Mouse (Mus musculus) intestine, embryonic 16.5 days (tissue): ENCODE data around the gene Inpp5b. TPM values are rescaled to one million over a fixed set of nuclear protein-coding genes. Genes with fewer than 3 reads are reported as not detected.
A peak's percentile ranks its signal among the peaks of the same experiment; 100 is the strongest.

Source experiments
- ATAC-seq: fragments of 200-750 bp; cut with Nextera tagmentation; 2 replicates; pipeline ENCODE4 v1.8.0; 2017; ENCODE audit warnings: moderate TSS enrichment, moderate library complexity
- H3K27ac ChIP-seq: fragments of 300-500 bp; sonication (generic); 2 replicates; pipeline ENCODE4 v1.5.1; 2014; ENCODE audit warnings: mild to moderate bottlenecking, low read length
- H3K27me3 ChIP-seq: fragments of 300-500 bp; sonication (generic); replicated peaks from 2 replicates; pipeline ENCODE4 v1.6.1; 2014; ENCODE audit warnings: low read length, control low read depth, mixed read lengths; ENCODE audit not compliant: control insufficient read depth, insufficient read depth
- H3K36me3 ChIP-seq: fragments of 300-500 bp; sonication (generic); 2 replicates; pipeline ENCODE4 v1.6.1; 2014; ENCODE audit warnings: low read length, control low read depth; ENCODE audit not compliant: control insufficient read depth, insufficient read depth
- H3K4me1 ChIP-seq: fragments of 300-500 bp; sonication (generic); 2 replicates; pipeline ENCODE4 v1.6.1; 2014; ENCODE audit warnings: low read length, control low read depth, mixed read lengths; ENCODE audit not compliant: control insufficient read depth, insufficient read depth
- H3K4me2 ChIP-seq: fragments of 300-500 bp; sonication (generic); 2 replicates; pipeline ENCODE4 v1.6.1; 2014; ENCODE audit warnings: low read depth, low read length, control low read depth
- H3K4me3 ChIP-seq: fragments of 300-500 bp; sonication (generic); 2 replicates; pipeline ENCODE4 v1.5.1; 2014; ENCODE audit warnings: mild to moderate bottlenecking, low read length
- H3K9ac ChIP-seq: fragments of 300-500 bp; sonication (generic); 2 replicates; pipeline ENCODE4 v1.6.1; 2014; ENCODE audit warnings: low read depth, low read length
- H3K9me3 ChIP-seq: fragments of 300-500 bp; sonication (generic); 2 replicates; pipeline ENCODE4 v1.6.1; 2016; ENCODE audit warnings: low read length, control low read depth; ENCODE audit not compliant: control insufficient read depth
- WGBS: fragments of 180-500 bp; shearing (Covaris S2); extraction: QIAGEN DNeasy Blood & Tissue Kit; methylation state at CpG from one replicate; pipeline ENCODE4 v1.1.7; 2014; 5-methylcytosine and 5-hydroxymethylcytosine counted together
- polyA plus RNA-seq: library from polyadenylated mRNA; unstranded; fragments of >200 nt; fragmentation: Nextera tagmentation; extraction: Ambion mirVana; gene quantifications from 2 replicates; pipeline ENCODE4 v1.2.1, GENCODE M21; 2015

Gene Inpp5b
- 27.0 and 27.5 TPM in 2 replicates for polyA plus RNA-seq

DNA sequence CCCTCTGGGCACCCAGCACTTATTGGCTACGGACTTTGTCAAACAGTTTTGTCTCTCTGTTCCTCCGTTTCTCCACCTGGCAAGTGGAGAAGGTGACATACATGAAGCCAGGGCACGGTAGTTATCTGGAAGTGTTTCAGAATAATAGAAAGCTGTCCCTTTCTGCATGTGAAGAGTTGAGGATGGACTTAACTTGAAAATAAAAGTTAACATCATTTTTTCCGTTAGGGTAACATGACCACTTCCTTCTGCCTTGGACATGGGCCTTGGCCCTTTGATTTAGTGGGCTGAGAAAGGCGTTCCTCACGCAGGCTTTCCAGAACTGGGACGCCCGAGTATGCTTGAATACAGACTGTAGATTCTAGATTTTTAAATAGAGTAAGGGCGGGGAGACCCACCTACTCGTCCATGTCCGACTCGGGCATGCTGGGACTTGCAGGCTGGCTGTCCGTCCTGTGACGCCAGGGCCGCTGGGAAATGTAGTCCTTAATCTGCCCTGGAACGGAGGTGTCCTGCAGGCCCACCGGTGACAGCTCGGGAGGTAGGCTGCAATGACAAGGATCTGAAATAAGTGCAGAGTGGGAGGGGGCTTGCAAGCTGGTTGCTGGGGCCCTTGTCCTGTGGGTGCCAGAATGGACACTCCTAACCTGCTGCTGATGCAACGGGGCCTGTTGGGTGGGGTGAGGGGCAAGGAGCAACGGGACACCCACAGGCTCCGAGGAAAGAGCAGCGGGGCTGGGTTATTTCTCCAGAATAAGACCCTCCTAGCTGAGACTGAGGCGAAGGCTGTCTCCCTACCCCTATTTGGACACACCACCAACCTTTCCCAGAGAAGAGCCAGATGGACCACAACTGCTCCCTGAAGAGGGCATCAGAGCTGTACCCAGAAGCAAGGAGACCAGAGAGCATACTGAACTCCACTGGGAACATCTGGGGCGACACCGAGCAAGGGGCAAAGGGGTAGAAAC is at the start of gene Inpp5b:
Gene Inpp5b, plus strand, starts transcription at position 475 of the 968 bp plus-strand sequence.
- 13% methylated on average over 25 of the region's 25 CpGs for whole genome bisulfite sequencing
- no peak within 1 kb of the TSS for H3K27ac ChIP-seq
- H3K4me2 ChIP-seq: peak within 1 kb of the TSS; percentile 62
- ATAC-seq: peak; percentile 92
- peak within 1 kb of the TSS; percentile 72 for H3K9ac ChIP-seq
- peak within 1 kb of the TSS; percentile 66 for H3K4me3 ChIP-seq
- H3K9me3 ChIP-seq: no peaks in the 10 kb centered on the region
- no peaks in the 10 kb centered on the region for H3K27me3 ChIP-seq
- H3K36me3 ChIP-seq: no peaks in the 10 kb centered on the region
- H3K4me1 ChIP-seq: peaks cover 3% of the 10 kb centered on the region; the same call in 1 of the 2 replicates

DNA sequence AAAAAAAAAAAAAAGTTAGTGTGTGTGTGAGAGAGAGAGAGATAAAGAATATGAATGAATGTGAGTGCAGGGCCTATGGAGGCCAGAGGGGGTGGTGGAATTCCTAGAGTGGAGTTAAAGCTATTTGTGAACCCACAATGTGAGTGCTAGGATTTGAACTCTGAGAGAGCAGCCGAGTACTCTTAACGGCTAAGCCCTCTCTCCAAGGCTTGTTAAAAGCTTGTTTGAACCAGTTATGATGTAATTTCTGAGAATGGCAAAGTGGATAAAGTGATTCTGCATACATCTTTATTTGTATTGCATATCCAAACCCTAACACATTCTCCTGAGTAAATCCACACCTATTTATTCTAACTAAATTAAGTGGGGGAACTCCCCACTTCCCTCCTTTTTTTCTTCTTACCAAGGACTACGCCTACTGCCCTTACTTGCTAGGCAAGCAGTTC is 49.2 kb upstream of the Inpp5b start:
- no peak for ATAC-seq
- Histone ChIP-seq H3K4me1 (peaks cover 17% of the 10 kb centered on the region), H3K36me3 (no peaks in the 10 kb centered on the region), H3K27ac (no peak overlapping the region), H3K9me3 (no peaks in the 10 kb centered on the region), H3K4me2 (peak overlapping the region; percentile 77), H3K27me3 (no peaks in the 10 kb centered on the region), H3K9ac (peak overlapping the region; percentile 89), H3K4me3 (peak overlapping the region; percentile 63)
- 64% methylated on average over 3 of the region's 3 CpGs for WGBS

DNA sequence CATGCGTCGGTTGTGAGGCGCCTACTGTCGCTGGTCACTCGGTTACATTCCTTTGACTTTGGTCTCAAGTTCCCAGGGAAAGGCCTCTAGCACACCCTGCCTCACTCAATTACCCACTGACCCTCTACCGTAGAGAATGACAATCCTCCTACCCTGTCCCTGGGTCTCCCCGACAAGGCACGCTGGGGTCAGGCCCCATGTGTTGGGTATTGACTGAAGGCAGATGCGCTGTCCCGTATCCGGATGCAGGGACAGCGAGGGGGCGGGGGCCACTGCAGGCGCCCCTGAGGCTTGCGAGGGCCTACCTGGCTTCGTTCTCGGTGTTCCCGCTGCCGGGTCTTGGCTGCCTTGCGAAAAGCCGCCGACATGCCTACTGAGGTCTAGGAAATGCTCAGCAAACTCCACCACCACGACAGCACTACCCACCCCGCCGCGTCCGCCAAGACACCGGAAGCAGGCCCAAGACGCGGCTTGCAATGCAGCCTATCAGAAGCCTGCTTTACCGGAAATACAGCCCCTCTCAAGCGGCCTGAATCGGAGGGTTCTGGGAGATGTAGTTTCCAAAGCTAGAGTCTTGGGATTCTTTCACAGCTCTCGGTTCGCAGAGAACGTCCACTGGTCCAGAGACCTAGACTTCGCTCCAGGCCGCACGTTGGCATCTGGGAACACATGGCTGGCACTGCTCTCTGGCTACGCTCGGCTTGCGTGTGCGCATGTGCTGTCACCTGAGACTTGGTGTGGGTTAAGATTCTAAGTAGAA is 48.3 kb upstream of the Inpp5b start, which contains the start of gene Utp11:
Gene Utp11, minus strand, starts transcription at position 466 of the 760 bp plus-strand sequence.
- under 1% methylated on average over 43 of the region's 43 CpGs for WGBS
- peak; percentile 97 for ATAC-seq
- H3K4me2 ChIP-seq: peak within 1 kb of the TSS; percentile 77
- peak within 1 kb of the TSS; percentile 89 for H3K9ac ChIP-seq
- H3K27ac ChIP-seq: peak within 1 kb of the TSS; percentile 39
- no peaks in the 10 kb centered on the region for H3K36me3 ChIP-seq
- no peaks in the 10 kb centered on the region for H3K27me3 ChIP-seq
- no peaks in the 10 kb centered on the region for H3K9me3 ChIP-seq
- peak within 1 kb of the TSS; percentile 63 for H3K4me3 ChIP-seq
- peaks cover 17% of the 10 kb centered on the region for H3K4me1 ChIP-seq

DNA sequence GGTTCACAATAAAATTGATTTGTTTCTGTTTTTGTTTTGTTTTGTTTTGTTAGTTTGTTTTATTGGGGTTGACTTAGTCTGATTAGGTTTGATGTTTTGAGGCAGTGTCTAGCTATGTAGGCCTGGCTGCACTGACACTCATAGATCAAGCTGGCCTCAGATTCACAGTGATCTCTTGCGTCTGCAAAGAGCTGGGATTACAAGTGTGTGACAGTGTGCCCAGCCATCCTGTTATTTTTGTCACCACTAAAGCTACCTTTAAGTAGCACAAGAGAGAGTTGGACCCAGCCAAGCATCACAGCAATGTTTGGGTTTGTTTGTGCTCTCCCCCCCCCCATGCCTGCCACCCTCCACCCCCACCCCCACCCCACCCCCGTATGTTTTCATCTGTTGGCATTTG is 47.1 kb upstream of the Inpp5b start:
- H3K4me3 ChIP-seq: no peak overlapping the region
- no peaks in the 10 kb centered on the region for H3K27me3 ChIP-seq
- H3K4me2 ChIP-seq: no peak overlapping the region
- no peaks in the 10 kb centered on the region for H3K9me3 ChIP-seq
- no peaks in the 10 kb centered on the region for H3K36me3 ChIP-seq
- H3K4me1 ChIP-seq: peaks cover 21% of the 10 kb centered on the region
- no peak overlapping the region for H3K9ac ChIP-seq
- 98% methylated on average over 2 of the region's 2 CpGs for WGBS
- no peak for ATAC-seq
- no peak overlapping the region for H3K27ac ChIP-seq

DNA sequence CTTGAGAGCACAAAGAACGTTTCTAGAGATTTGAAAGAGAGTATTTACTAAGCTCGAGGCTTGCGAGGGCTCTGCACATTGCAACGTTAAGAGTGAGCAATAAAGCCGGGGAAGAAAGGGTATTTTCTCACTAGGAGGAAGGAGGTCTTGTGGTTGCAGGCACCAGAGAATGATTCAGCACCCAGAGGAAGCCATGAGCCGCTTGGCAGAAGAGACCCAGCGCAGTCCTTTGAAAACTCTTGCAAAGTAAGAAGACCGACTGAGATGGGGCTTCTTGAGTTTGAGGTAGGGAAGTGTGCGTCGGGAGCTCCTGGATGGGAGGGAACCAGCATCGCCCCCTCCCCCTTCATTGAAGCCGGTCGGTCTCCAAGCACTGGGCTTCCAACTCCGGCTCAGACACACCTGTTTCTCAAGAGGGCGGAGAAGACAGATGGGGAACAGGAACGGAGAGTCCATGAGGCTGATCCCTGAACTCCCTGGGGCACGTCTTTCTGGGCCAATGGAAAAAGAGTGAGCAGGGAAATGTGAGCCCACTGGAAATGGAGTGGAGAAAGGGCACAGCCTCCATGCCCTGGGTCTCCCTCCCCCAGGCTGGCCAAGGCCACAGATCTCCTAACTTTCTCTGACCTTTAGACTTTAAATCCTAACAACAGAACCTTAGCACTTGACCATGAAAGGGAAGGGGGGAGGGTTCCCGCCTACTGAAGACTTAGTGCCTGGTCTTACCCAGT is 45.7 kb upstream of the Inpp5b start:
- WGBS: 13% methylated on average over 18 of the region's 18 CpGs
- H3K36me3 ChIP-seq: no peaks in the 10 kb centered on the region
- peak overlapping the region; percentile 21; the same call in 1 of the 2 replicates for H3K4me2 ChIP-seq
- peak overlapping the region; percentile 3; the same call in 1 of the 2 replicates for H3K4me3 ChIP-seq
- H3K4me1 ChIP-seq: peaks cover 22% of the 10 kb centered on the region
- no peaks in the 10 kb centered on the region for H3K27me3 ChIP-seq
- 0 out of 2 replicates have a peak overlapping the region, but pooled peaks have one; percentile 33 for H3K9ac ChIP-seq
- H3K27ac ChIP-seq: 0 out of 2 replicates have a peak overlapping the region, but pooled peaks have one; percentile 9
- no peak for ATAC-seq
- no peaks in the 10 kb centered on the region for H3K9me3 ChIP-seq

DNA sequence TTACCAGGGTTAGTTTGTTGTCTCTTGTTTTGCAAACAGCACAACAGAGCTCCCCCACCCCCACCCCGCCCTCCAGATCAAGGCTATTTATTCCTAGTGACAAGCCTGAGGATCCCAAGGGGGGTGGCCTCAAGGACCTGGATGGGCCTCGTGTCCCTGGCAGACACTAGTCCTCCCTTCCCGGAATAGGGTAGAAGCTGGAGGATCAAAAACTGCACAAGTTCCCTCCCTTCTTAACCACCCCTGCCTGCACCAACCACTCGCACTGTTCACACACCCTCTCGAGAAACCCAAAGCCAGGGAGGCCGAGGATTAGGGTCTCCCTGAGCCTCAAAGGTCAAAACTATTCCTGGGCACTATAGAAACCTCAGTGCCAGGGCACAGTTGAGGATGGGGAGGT is 41.9 kb upstream of the Inpp5b start:
- Histone ChIP-seq H3K27me3 (no peaks in the 10 kb centered on the region), H3K9me3 (no peaks in the 10 kb centered on the region), H3K4me2 (peak overlapping the region; percentile 86), H3K27ac (peak overlapping the region; percentile 87), H3K9ac (peak overlapping the region; percentile 85), H3K36me3 (no peaks in the 10 kb centered on the region), H3K4me3 (peak overlapping the region; percentile 79), H3K4me1 (peaks cover 37% of the 10 kb centered on the region)
- ATAC-seq: no peak
- 20% methylated on average over 6 of the region's 6 CpGs for WGBS

DNA sequence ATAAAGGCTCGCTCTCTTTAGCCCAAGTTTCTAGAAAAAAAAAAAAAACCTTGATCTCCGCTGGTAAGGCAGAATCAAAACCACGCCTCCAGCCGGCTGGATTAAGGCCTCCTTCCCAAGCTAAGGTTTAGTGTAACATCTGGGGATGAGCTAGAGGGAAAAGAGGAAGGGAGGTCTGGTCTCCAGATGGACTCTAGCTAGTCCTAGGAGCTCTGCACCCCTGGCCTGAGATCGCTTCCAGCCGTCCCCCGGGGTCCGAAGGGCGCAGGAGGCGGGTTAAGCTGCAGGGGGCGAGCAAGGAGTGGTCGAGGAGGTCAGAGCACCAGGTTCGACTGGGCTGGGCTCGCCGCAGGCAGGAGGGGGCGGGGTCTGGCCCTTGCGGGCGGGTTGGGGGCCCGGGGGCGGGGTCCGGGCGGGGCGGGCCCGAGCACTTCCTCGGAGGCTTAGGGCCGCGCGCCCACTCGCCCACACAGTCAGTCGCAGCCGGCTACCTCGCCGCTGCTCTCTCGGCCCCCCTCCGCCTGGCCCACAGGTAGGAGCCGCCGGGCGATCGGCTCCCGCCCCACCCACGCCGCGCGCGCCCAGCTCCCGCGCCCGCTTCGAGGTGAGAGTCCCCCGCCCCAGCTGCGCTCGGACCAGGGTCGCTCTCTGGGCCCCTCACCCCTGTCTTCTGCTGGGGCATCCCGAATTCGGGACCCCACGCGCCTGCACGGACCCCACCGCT is 41.2 kb upstream of the Inpp5b start, which contains the start of gene Fhl3:
Gene Fhl3, plus strand, starts transcription at position 454 of the 724 bp plus-strand sequence.
- H3K4me3 ChIP-seq: peak within 1 kb of the TSS; percentile 79
- no peaks in the 10 kb centered on the region for H3K9me3 ChIP-seq
- peak within 1 kb of the TSS; percentile 85 for H3K9ac ChIP-seq
- peaks cover 43% of the 10 kb centered on the region for H3K4me1 ChIP-seq
- no peaks in the 10 kb centered on the region for H3K36me3 ChIP-seq
- 1% methylated on average over 41 of the region's 59 CpGs for WGBS
- peak within 1 kb of the TSS; percentile 87 for H3K27ac ChIP-seq
- H3K27me3 ChIP-seq: no peaks in the 10 kb centered on the region
- ATAC-seq: peak; percentile 76
- peak within 1 kb of the TSS; percentile 86 for H3K4me2 ChIP-seq

DNA sequence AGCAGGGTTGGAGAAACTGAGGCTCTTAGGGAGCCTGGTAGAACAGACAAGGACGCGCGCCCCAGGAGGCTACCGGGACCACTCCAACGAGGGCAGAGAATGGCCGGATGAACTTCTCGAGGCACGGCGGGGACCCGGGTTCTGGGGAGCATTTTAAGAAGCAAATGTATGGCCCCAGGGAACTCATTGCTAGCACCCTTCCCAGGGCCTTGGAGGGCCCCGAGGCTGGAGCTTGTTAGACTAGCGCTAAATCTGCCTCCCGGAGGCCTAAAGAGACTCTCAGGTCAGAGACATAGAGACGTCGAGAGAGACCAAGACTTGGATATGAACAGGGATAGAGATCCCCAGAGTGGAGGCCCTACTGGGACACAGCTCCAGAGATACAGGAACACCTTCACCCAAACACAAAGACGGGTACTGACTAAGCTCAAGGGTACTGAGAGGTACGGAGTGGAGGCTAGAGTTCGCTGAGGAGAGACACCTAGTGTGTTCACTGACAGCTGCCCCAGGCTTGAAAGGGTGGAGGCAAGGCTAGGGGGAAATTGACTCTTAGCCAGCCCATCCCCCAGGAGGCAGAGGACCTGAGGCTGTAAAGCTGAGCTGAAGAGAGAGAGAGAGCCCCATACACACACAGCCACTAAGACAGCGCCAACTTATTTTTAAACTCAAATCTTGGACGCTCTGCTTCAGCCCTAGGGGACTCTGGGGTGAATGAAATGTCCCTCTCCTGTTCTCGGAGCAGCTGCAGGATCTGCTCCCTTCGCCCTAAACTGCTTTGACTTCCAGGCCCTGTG is 40.4 kb upstream of the Inpp5b start:
- Histone ChIP-seq H3K27me3 (no peaks in the 10 kb centered on the region), H3K9ac (peak overlapping the region; percentile 85), H3K4me2 (peak overlapping the region; percentile 86), H3K4me3 (peak overlapping the region; percentile 79), H3K9me3 (no peaks in the 10 kb centered on the region), H3K36me3 (no peaks in the 10 kb centered on the region), H3K27ac (peak overlapping the region; percentile 87), H3K4me1 (peaks cover 45% of the 10 kb centered on the region)
- 6% methylated on average over 22 of the region's 22 CpGs for WGBS
- ATAC-seq: peak; percentile 30
